Mouse (Mus musculus): ENCODE results near the gene Adgrg6.

Adgrg6 gene

GRCm38 (mm10) chr10:14365065-14365589, 180.3 kb downstream of the Adgrg6 start:
- no peak for DNase-seq

- DNase-seq: no peak
Observed at GRCm38 (mm10) chr10:14363226-14363625, 182.2 kb downstream of the Adgrg6 start.

- no peak for DNase-seq
Observed at GRCm38 (mm10) chr10:14358271-14358670, 187.2 kb downstream of the Adgrg6 start.
